Mouse (Mus musculus) liver, postnatal 0 days (tissue): Measurements from ENCODE around the gene Slc13a3.

Source experiments
- CTCF ChIP-seq: sonication (generic); IDR thresholded peaks from 2 replicates; pipeline ENCODE4 v1.5.1; 2016; ENCODE audit warnings: antibody characterized with exemption, low read depth
- EP300 ChIP-seq: IDR thresholded peaks from 2 replicates; pipeline ENCODE4 v1.6.1; 2016; ENCODE audit warnings: antibody characterized with exemption, low read depth, mild to moderate bottlenecking

- TF ChIP-seq EP300 = no peak
- TF ChIP-seq CTCF = no peak
Measured at GRCm38 (mm10) chr2:165392156-165392555, 80.9 kb downstream of the Slc13a3 start.
